Mouse (Mus musculus): ENCODE data around the gene Lamtor2. TPM values are rescaled to one million over a fixed set of nuclear protein-coding genes. Genes with fewer than 3 reads are reported as not detected.
A peak's percentile ranks its signal among the peaks of the same experiment; 100 is the strongest.
"Not testable (repeated sequence)": the region's sequence is repeated elsewhere in the genome, so short reads cannot be mapped to it uniquely, and the experiment has no call there.

Gene Lamtor2
- polyA plus RNA-seq, 1 experiment from 2014 or later = 194 TPM

GRCm38 (mm10) chr3:88578498-88579424, 25.9 kb upstream of the Lamtor2 start:
- H3K27ac ChIP-seq = no peak overlapping the region; the same call in 1 of the 2 replicates
- peak overlapping the region; percentile 52 for H3K4me2 ChIP-seq
- H3K36me3 ChIP-seq = peaks cover 26% of the 10 kb centered on the region
- peaks cover 11% of the 10 kb centered on the region for H3K4me1 ChIP-seq
- H3K27me3 ChIP-seq = no peaks in the 10 kb centered on the region
- ATAC-seq (ENCODE audit: insufficient number of reproducible peaks, low FRiP score, low TSS enrichment, low read depth) = no peak
- no peaks in the 10 kb centered on the region for H3K9me3 ChIP-seq
- no peak overlapping the region for H3K9ac ChIP-seq
- H3K4me3 ChIP-seq = peak overlapping the region; percentile 82
- WGBS = 50% methylated on average over 8 of the region's 8 CpGs

- not testable (repeated sequence) for H3K4me2 ChIP-seq; ATAC-seq (ENCODE audit: insufficient number of reproducible peaks, low FRiP score, low TSS enrichment, low read depth); H3K9me3 ChIP-seq; H3K27ac ChIP-seq; H3K27me3 ChIP-seq; H3K4me3 ChIP-seq; H3K9ac ChIP-seq
- Histone ChIP-seq H3K36me3 (peaks cover 17% of the 10 kb centered on the region), H3K4me1 (peaks cover 11% of the 10 kb centered on the region)
- WGBS = 81% methylated on average over 5 of the region's 5 CpGs
These were observed 25.0 kb upstream of the Lamtor2 start for GRCm38 (mm10) chr3:88577846-88578245.

- Histone ChIP-seq H3K4me2 (no peak within 1 kb of the TSS), H3K27ac (no peak within 1 kb of the TSS), H3K4me1 (peaks cover 5% of the 10 kb centered on the region), H3K36me3 (no peaks in the 10 kb centered on the region), H3K9ac (no peak within 1 kb of the TSS), H3K4me3 (no peak within 1 kb of the TSS), H3K27me3 (no peaks in the 10 kb centered on the region), H3K9me3 (no peaks in the 10 kb centered on the region)
- no peak for ATAC-seq (ENCODE audit: insufficient number of reproducible peaks, low FRiP score, low TSS enrichment, low read depth)
- 83% methylated on average over 3 of the region's 3 CpGs for WGBS
These were observed 22.7 kb upstream of the Lamtor2 start, which contains the start of gene Ssr2 for GRCm38 (mm10) chr3:88575540-88575939. Ssr2 (plus strand) TSS chr3:88575876.

- Histone ChIP-seq H3K9ac (no peak overlapping the region), H3K27ac (no peak overlapping the region), H3K9me3 (no peaks in the 10 kb centered on the region), H3K4me1 (no peaks in the 10 kb centered on the region), H3K27me3 (no peaks in the 10 kb centered on the region), H3K4me3 (no peak overlapping the region), H3K36me3 (peaks cover 16% of the 10 kb centered on the region), H3K4me2 (no peak overlapping the region)
- no peak for ATAC-seq (ENCODE audit: insufficient number of reproducible peaks, low FRiP score, low TSS enrichment, low read depth)
- 76% methylated on average over 2 of the region's 2 CpGs for WGBS
These were observed 20.9 kb upstream of the Lamtor2 start for GRCm38 (mm10) chr3:88573810-88574209.

GRCm38 (mm10) chr3:88572835-88573234, 20.0 kb upstream of the Lamtor2 start:
- Histone ChIP-seq H3K4me1 (no peaks in the 10 kb centered on the region), H3K27ac (no peak overlapping the region), H3K4me3 (no peak overlapping the region), H3K27me3 (no peaks in the 10 kb centered on the region), H3K9ac (no peak overlapping the region), H3K9me3 (no peaks in the 10 kb centered on the region), H3K4me2 (no peak overlapping the region), H3K36me3 (peaks cover 26% of the 10 kb centered on the region)
- WGBS = 69% methylated on average over 2 of the region's 2 CpGs
- no peak for ATAC-seq (ENCODE audit: insufficient number of reproducible peaks, low FRiP score, low TSS enrichment, low read depth)

- no peaks in the 10 kb centered on the region for H3K9me3 ChIP-seq
- H3K36me3 ChIP-seq = peaks cover 34% of the 10 kb centered on the region
- WGBS = 82% methylated on average over 1 of the region's 1 CpGs
- no peak overlapping the region for H3K4me2 ChIP-seq
- H3K27ac ChIP-seq = no peak overlapping the region
- no peak overlapping the region for H3K9ac ChIP-seq
- ATAC-seq (ENCODE audit: insufficient number of reproducible peaks, low FRiP score, low TSS enrichment, low read depth) = no peak
- H3K27me3 ChIP-seq = no peaks in the 10 kb centered on the region
- no peaks in the 10 kb centered on the region for H3K4me1 ChIP-seq
- no peak overlapping the region for H3K4me3 ChIP-seq
These were observed 19.0 kb upstream of the Lamtor2 start for GRCm38 (mm10) chr3:88571856-88572255.

- Histone ChIP-seq H3K36me3 (peaks cover 49% of the 10 kb centered on the region), H3K9ac (no peak overlapping the region), H3K27ac (no peak overlapping the region), H3K4me1 (no peaks in the 10 kb centered on the region), H3K4me2 (no peak overlapping the region), H3K27me3 (no peaks in the 10 kb centered on the region), H3K4me3 (no peak overlapping the region), H3K9me3 (no peaks in the 10 kb centered on the region)
- no peak for ATAC-seq (ENCODE audit: insufficient number of reproducible peaks, low FRiP score, low TSS enrichment, low read depth)
- 91% methylated on average over 10 of the region's 10 CpGs for WGBS
These were observed 17.5 kb upstream of the Lamtor2 start for GRCm38 (mm10) chr3:88570341-88570740.

GRCm38 (mm10) chr3:88569694-88570093, 16.8 kb upstream of the Lamtor2 start:
- Histone ChIP-seq H3K4me3 (no peak overlapping the region), H3K27ac (no peak overlapping the region), H3K4me1 (no peaks in the 10 kb centered on the region), H3K4me2 (no peak overlapping the region), H3K9me3 (no peaks in the 10 kb centered on the region), H3K36me3 (peaks cover 56% of the 10 kb centered on the region), H3K9ac (no peak overlapping the region), H3K27me3 (no peaks in the 10 kb centered on the region)
- no peak for ATAC-seq (ENCODE audit: insufficient number of reproducible peaks, low FRiP score, low TSS enrichment, low read depth)
- 90% methylated on average over 5 of the region's 5 CpGs for WGBS

GRCm38 (mm10) chr3:88569093-88569492, 16.2 kb upstream of the Lamtor2 start:
- no peak for ATAC-seq (ENCODE audit: insufficient number of reproducible peaks, low FRiP score, low TSS enrichment, low read depth)

GRCm38 (mm10) chr3:88568615-88569014, 15.7 kb upstream of the Lamtor2 start:
- no peak for ATAC-seq (ENCODE audit: insufficient number of reproducible peaks, low FRiP score, low TSS enrichment, low read depth)
- Histone ChIP-seq H3K27me3 (no peaks in the 10 kb centered on the region), H3K4me3 (no peak overlapping the region), H3K36me3 (peaks cover 67% of the 10 kb centered on the region), H3K4me1 (no peaks in the 10 kb centered on the region), H3K9me3 (no peaks in the 10 kb centered on the region), H3K9ac (no peak overlapping the region), H3K4me2 (no peak overlapping the region), H3K27ac (no peak overlapping the region)
- WGBS = 94% methylated on average over 2 of the region's 2 CpGs

More at GRCm38 (mm10) chr3:88569093-88569492, 16.2 kb upstream of the Lamtor2 start:
- Histone ChIP-seq H3K27me3 (no peaks in the 10 kb centered on the region), H3K4me1 (no peaks in the 10 kb centered on the region), H3K36me3 (peaks cover 62% of the 10 kb centered on the region), H3K27ac (no peak overlapping the region), H3K4me2 (no peak overlapping the region), H3K9me3 (no peaks in the 10 kb centered on the region), H3K4me3 (no peak overlapping the region), H3K9ac (no peak overlapping the region)
- WGBS = 97% methylated on average over 2 of the region's 2 CpGs

- Histone ChIP-seq H3K27me3 (no peaks in the 10 kb centered on the region), H3K4me2 (no peak overlapping the region), H3K4me1 (no peaks in the 10 kb centered on the region), H3K36me3 (peaks cover 74% of the 10 kb centered on the region), H3K4me3 (no peak overlapping the region), H3K9ac (no peak overlapping the region), H3K9me3 (no peaks in the 10 kb centered on the region), H3K27ac (no peak overlapping the region)
- ATAC-seq (ENCODE audit: insufficient number of reproducible peaks, low FRiP score, low TSS enrichment, low read depth) = no peak
- WGBS = 86% methylated on average over 6 of the region's 6 CpGs
These were observed 15.0 kb upstream of the Lamtor2 start for GRCm38 (mm10) chr3:88567892-88568291.

GRCm38 (mm10) chr3:88566536-88567061, 13.7 kb upstream of the Lamtor2 start:
- no peak for ATAC-seq (ENCODE audit: insufficient number of reproducible peaks, low FRiP score, low TSS enrichment, low read depth)
- Histone ChIP-seq H3K9me3 (no peaks in the 10 kb centered on the region), H3K27me3 (no peaks in the 10 kb centered on the region), H3K27ac (no peak overlapping the region), H3K4me2 (no peak overlapping the region), H3K9ac (no peak overlapping the region), H3K36me3 (peaks cover 87% of the 10 kb centered on the region), H3K4me3 (no peak overlapping the region), H3K4me1 (no peaks in the 10 kb centered on the region)
- 85% methylated on average over 4 of the region's 4 CpGs for WGBS
